Mouse (Mus musculus) limb, embryonic 14.5 days (tissue): ENCODE measurements around the gene Cytl1. TPM values are rescaled to one million over a fixed set of nuclear protein-coding genes. Genes with fewer than 3 reads are reported as not detected.

Source experiments
- ATAC-seq: fragments of 200-750 bp; cut with Nextera tagmentation; 2 replicates; pipeline ENCODE4 v1.8.0; 2017; ENCODE audit warnings: low read depth, moderate number of reproducible peaks, moderate TSS enrichment; ENCODE audit not compliant: low FRiP score
- DNase-seq: peaks from one replicate; pipeline ENCODE4 v3.0.0-alpha.2; 2015; ENCODE audit warnings: low spot score
- H3K27ac ChIP-seq: fragments of 300-500 bp; sonication (generic); replicated peaks from 2 replicates; pipeline ENCODE4 v1.5.1; 2014; ENCODE audit warnings: low read depth, mild to moderate bottlenecking, low read length, moderate library complexity, mixed read lengths
- H3K27me3 ChIP-seq: fragments of 300-500 bp; sonication (generic); 2 replicates; pipeline ENCODE4 v1.6.1; 2014; ENCODE audit warnings: low read length, mixed read lengths; ENCODE audit not compliant: control insufficient read depth, insufficient read depth
- H3K36me3 ChIP-seq: fragments of 300-500 bp; sonication (generic); 2 replicates; pipeline ENCODE4 v1.6.1; 2014; ENCODE audit warnings: mild to moderate bottlenecking, low read length, moderate library complexity, mixed read lengths; ENCODE audit not compliant: control insufficient read depth, insufficient read depth
- H3K4me1 ChIP-seq: fragments of 300-500 bp; sonication (generic); 2 replicates; pipeline ENCODE4 v1.6.1; 2014; ENCODE audit warnings: antibody characterized with exemption, low read length, mixed read lengths; ENCODE audit not compliant: control insufficient read depth, insufficient read depth
- H3K4me2 ChIP-seq: fragments of 300-500 bp; sonication (generic); replicated peaks from 2 replicates; pipeline ENCODE4 v1.6.1; 2014; ENCODE audit warnings: low read depth, mild to moderate bottlenecking, low read length, moderate library complexity; ENCODE audit not compliant: severe bottlenecking
- H3K4me3 ChIP-seq: fragments of 300-500 bp; sonication (generic); replicated peaks from 2 replicates; pipeline ENCODE4 v1.5.1; 2014; ENCODE audit warnings: low read length
- H3K9ac ChIP-seq: fragments of 300-500 bp; sonication (generic); 2 replicates; pipeline ENCODE4 v1.6.1; 2014; ENCODE audit warnings: mild to moderate bottlenecking, low read depth, low read length, moderate library complexity; ENCODE audit not compliant: severe bottlenecking
- H3K9me3 ChIP-seq: fragments of 300-500 bp; sonication (generic); 2 replicates; pipeline ENCODE4 v1.6.1; 2016; ENCODE audit warnings: low read length; ENCODE audit not compliant: control insufficient read depth
- POLR2A ChIP-seq: fragments of 200-500 bp; IDR thresholded peaks from 2 replicates; pipeline ENCODE4 v1.8.0; 2012; ENCODE audit warnings: inconsistent platforms, mild to moderate bottlenecking, moderate library complexity, borderline replicate concordance; ENCODE audit not compliant: insufficient read depth, insufficient read length; ENCODE audit errors: extremely low read depth
- WGBS: fragments of 180-500 bp; shearing (Covaris S2); extraction: QIAGEN DNeasy Blood & Tissue Kit; methylation state at CpG from one replicate; pipeline ENCODE4 v1.1.7; 2014; 5-methylcytosine and 5-hydroxymethylcytosine counted together
- polyA plus RNA-seq, 2 experiments: library from polyadenylated mRNA; depleted of rRNA in 1 of 2; stranded (reverse) in 1 of 2; unstranded in 1 of 2; fragments of >200 nt; fragmentation: Nextera tagmentation in 1 of 2; extraction: Ambion mirVana in 1 of 2; gene quantifications; 2 replicates each; pipeline versions ENCODE4 v1.2.1 to v1.2.3; 2012 to 2014

Gene Cytl1
- polyA plus RNA-seq, 2 experiments: 126 to 195 TPM

DNA sequence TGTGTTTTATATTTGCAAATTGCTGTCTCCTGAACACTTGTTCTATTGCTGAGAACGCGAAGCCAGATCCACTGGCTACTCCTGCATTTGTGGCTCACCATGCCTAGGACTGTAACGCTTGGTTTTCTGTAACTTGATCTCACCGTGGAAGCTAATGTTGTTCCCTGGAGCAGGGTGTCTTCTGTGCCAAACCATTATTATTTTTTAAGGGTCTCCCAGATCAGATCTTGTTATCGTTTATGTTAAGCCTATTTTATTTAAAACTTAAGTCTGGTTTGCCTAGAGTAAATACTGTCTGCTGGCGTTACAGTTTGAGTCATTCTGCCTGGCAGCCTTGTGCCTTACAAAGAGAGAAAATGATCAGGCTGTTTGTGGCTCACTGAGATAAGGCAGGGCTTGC lies 14.6 kb upstream of the Cytl1 start:
- Histone ChIP-seq H3K27ac (no peak overlapping the region), H3K27me3 (0 out of 2 replicates have a peak, but pooled peaks cover 13% of the 10 kb centered on the region), H3K4me3 (no peak overlapping the region), H3K36me3 (no peaks in the 10 kb centered on the region), H3K4me1 (peaks cover 22% of the 10 kb centered on the region), H3K9me3 (no peaks in the 10 kb centered on the region), H3K4me2 (no peak overlapping the region; the same call in 1 of the 2 replicates), H3K9ac (no peak overlapping the region)
- DNase-seq (peak; percentile 21), ATAC-seq (no peak)
- TF ChIP-seq POLR2A: no peak
- 10% methylated on average over 6 of the region's 6 CpGs for WGBS

DNA sequence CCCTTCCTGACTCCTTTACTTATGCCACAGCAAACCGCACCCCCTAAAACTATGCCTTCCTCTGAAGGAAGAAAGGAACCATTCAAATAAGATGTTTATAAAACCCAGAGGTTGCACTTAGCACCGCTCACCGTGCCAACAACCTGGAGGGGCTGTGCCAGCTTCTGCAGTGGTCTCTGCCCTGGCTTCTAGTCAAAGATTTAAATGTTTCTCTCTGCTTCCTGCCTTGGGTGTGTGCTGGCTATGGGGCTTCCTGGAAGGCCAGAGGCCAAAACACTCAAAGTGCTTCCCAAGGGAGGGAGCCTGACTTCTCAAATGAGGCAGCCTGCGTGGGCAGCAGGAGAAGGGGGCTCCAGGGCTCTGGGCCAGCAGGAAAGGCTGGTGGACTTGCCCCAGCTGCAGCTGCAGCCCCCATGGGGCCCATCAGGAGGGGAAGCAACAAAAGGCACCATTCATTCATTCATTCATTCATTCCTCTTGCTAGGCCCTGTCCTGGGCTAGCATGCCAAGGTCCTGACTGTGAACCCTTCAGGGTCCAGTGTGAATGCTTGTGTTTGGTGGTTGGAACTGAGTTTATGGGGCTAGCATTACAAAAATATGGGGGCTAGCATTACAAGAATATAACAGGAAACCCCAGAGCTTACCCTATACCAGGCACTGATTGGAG lies 10.0 kb upstream of the Cytl1 start:
- H3K27me3 ChIP-seq: no peaks in the 10 kb centered on the region
- peak; percentile 73 for DNase-seq
- H3K4me3 ChIP-seq: no peak overlapping the region
- no peak overlapping the region for H3K4me2 ChIP-seq
- H3K9me3 ChIP-seq: no peaks in the 10 kb centered on the region
- peak; percentile 78 for ATAC-seq
- no peak overlapping the region for H3K9ac ChIP-seq
- H3K4me1 ChIP-seq: peaks cover 24% of the 10 kb centered on the region
- H3K27ac ChIP-seq: peak overlapping the region; percentile 63
- TF ChIP-seq POLR2A: no peak
- WGBS: 47% methylated on average over 4 of the region's 4 CpGs
- H3K36me3 ChIP-seq: no peaks in the 10 kb centered on the region

DNA sequence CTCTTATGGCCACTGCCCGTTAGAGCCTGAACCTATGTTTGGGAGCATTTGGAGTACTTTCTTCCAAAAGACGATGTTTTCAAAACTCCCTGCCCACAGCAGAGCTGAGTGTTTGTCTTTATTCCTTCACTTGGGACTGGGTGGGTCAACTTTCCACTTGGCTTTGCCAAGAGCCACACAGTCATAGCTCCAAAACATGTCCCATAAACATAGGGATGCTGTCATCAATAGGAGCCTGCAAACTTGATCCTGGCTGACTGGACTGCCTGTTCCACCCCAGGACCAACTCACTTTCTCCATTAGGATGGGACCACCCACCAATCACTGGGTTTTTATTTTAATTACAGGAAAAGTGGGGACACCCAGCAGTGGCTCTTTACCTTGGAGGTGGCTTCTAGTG lies 4.5 kb upstream of the Cytl1 start:
- Histone ChIP-seq H3K4me1 (peaks cover 11% of the 10 kb centered on the region), H3K36me3 (no peaks in the 10 kb centered on the region), H3K9me3 (no peaks in the 10 kb centered on the region), H3K4me2 (no peak overlapping the region), H3K4me3 (no peak overlapping the region), H3K9ac (no peak overlapping the region), H3K27ac (peak overlapping the region; percentile 67), H3K27me3 (no peaks in the 10 kb centered on the region)
- no peak for TF ChIP-seq POLR2A
- WGBS: 81% methylated on average over 2 of the region's 2 CpGs
- DNase-seq (peak; percentile 18), ATAC-seq (no peak; the same call in 1 of the 2 replicates)

DNA sequence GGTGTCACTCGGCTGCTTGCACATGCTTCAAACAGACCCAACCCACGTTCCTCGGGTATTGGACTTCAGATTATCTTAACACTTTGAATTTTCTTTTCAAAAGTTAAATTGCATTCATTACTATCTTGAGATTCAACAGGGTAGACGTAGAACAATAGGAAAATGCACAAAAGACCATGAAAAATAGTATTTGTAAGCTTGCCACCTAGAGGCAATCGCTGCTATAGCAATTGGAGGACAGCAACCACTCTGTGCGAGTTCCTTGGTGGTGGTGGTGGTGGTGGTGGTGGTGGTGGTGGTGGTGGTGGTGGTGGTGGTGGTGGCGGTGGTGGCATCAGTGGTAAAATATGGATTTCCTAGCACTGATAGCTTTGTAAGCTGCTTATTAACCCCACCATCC lies 894 bp downstream of the Cytl1 start:
- DNase-seq: no peak
- H3K4me2 ChIP-seq: peak overlapping the region; percentile 29; the same call in 1 of the 2 replicates

DNA sequence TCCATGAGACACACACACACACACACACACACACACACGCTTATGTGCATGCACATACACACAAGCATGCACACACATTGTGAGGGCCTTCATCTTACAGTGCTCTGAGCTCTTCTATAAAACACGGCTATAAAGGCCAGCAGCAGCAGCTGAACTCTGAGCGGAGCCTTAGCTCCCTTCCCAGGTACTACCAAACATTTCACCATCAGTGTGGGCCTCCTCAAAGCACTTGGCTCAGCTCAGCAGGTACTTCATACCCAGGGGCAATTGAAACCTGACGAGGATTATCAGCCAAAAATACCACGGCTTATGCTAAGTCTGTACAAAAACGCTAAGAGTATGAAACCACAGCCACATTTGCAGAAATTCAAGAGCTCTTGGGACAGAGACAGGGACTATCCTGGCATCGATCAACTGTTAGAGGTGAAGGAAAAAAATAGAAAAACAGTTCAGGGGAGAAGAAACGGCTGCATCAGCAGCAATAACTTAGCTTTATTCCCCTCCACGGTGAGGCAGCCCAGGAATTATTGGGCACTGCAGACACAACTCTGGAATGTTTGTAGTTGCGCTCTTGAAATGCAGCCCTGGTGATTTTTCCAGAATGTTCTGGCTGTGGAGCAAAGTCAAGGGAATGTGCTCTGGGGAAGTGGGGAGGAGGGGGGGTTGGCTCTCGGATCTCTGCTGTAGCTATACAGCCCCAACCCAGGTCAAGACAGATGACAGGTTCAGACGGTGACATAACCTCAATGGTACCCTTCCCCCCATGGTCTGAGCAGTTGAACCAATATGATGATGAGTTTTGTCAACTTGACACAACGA lies 8.8 kb downstream of the Cytl1 start:
- H3K4me3 ChIP-seq: no peak overlapping the region
- no peaks in the 10 kb centered on the region for H3K27me3 ChIP-seq
- H3K27ac ChIP-seq: peak overlapping the region; percentile 61
- peaks cover 5% of the 10 kb centered on the region; the same call in 1 of the 2 replicates for H3K4me1 ChIP-seq
- no peaks in the 10 kb centered on the region for H3K9me3 ChIP-seq
- H3K9ac ChIP-seq: no peak overlapping the region
- 42% methylated on average over 13 of the region's 13 CpGs for WGBS
- TF ChIP-seq POLR2A: no peak
- peak; percentile 60; the same call in 1 of the 2 replicates for ATAC-seq
- no peaks in the 10 kb centered on the region for H3K36me3 ChIP-seq
- DNase-seq: no peak
- H3K4me2 ChIP-seq: no peak overlapping the region

More for the DNA sequence above, 894 bp downstream of the Cytl1 start:
- no peaks in the 10 kb centered on the region for H3K36me3 ChIP-seq
- no peak for ATAC-seq
- no peak overlapping the region for H3K9ac ChIP-seq
- no peak overlapping the region for H3K27ac ChIP-seq
- TF ChIP-seq POLR2A: no peak
- peaks cover 4% of the 10 kb centered on the region for H3K4me1 ChIP-seq
- H3K9me3 ChIP-seq: no peaks in the 10 kb centered on the region
- no peaks in the 10 kb centered on the region for H3K27me3 ChIP-seq
- 49% methylated on average over 6 of the region's 7 CpGs for WGBS
- H3K4me3 ChIP-seq: peak overlapping the region; percentile 24
